Mouse (Mus musculus): ENCODE measurements at regions not wholly inside any gene's neighbourhood (a gene's known extent, or its start where the extent isn't known, plus 50 kb on each side); places are given as distances from the start of the nearest gene placed in this dataset.

DNA sequence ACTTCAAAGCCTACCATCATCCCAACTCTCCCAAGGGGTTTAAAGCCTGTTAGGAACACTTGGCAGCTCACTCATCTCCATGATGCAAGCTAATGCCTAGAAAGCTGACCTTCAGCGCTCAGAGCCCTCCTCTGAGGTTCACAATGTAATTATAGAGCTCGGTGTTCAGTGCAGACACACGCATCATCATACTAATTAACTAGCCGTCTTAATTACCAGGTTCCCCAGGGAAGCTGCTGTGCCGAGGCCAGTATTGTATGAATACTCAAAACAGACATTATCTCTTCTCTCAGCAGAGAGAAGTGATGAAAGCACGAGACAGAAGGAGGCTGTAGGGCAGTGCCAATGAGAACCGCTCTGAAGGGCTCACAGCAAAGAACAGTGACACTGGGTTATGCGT, 295.5 kb upstream of the Mctp2 start:
- no peaks in the 10 kb centered on the region for H3K4me1 ChIP-seq (ENCODE audit: control insufficient read depth, insufficient read depth, low read length)
- H3K27ac ChIP-seq (ENCODE audit: insufficient read depth, low read depth, low read length): no peak overlapping the region
- TF ChIP-seq CTCF (IDR thresholded peaks at IDR 0.05; ENCODE audit: low read depth, low read length) (no peak), POLR2A (IDR thresholded peaks at IDR 0.05; ENCODE audit: borderline replicate concordance, low read depth, low read length) (no peak)
- no peak overlapping the region for H3K4me3 ChIP-seq (ENCODE audit: insufficient read depth, low read length)

DNA sequence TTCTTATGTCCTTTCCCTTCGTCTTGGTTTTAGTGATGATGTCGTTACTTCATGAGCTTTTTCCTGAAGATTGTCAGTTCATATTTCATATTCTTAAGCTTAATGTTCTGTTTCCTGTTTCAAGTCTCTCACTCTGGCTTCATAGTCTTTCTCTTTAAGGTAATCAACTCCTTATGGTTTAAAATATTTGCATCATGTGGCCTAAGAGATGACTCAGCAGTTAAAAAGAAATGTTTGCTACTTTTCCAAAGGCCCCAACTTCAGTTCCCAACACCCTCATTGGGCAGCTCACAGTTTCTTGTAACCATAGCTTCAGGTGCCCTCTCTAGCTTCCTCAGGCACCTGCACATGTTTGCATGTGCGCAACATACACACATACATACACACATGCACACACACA, 303.4 kb upstream of the Mctp2 start:
- no peak for TF ChIP-seq CTCF (IDR thresholded peaks at IDR 0.05; ENCODE audit: low read depth, low read length)
- no peak for TF ChIP-seq POLR2A (IDR thresholded peaks at IDR 0.05; ENCODE audit: borderline replicate concordance, low read depth, low read length)
- Histone ChIP-seq H3K4me1 (ENCODE audit: control insufficient read depth, insufficient read depth, low read length) (no peaks in the 10 kb centered on the region), H3K27ac (ENCODE audit: insufficient read depth, low read depth, low read length) (no peak overlapping the region), H3K4me3 (ENCODE audit: insufficient read depth, low read length) (no peak overlapping the region)

DNA sequence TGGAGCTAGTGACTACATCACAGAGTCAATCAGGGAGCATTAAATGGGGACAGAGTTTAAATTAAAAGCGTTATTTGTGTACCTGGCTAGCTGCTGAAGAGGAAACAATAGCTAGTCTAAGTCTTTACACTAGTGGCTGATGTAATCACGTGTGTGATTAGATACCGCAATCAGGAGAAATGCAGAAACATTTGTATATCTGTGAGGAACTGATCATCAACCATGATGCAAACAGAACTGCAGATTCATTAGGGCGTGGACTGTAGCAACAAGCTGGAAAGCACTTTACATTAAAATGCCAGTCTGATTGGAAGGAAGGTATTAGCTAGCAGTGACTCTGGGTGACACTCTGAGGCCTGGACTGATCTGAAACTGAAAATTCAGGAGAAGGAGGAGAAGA, 308.8 kb upstream of the Mctp2 start:
- Histone ChIP-seq H3K27ac (ENCODE audit: insufficient read depth, low read depth, low read length) (no peak overlapping the region), H3K4me3 (ENCODE audit: insufficient read depth, low read length) (no peak overlapping the region), H3K4me1 (ENCODE audit: control insufficient read depth, insufficient read depth, low read length) (no peaks in the 10 kb centered on the region)
- TF ChIP-seq POLR2A (IDR thresholded peaks at IDR 0.05; ENCODE audit: borderline replicate concordance, low read depth, low read length) (no peak), CTCF (IDR thresholded peaks at IDR 0.05; ENCODE audit: low read depth, low read length) (no peak)

DNA sequence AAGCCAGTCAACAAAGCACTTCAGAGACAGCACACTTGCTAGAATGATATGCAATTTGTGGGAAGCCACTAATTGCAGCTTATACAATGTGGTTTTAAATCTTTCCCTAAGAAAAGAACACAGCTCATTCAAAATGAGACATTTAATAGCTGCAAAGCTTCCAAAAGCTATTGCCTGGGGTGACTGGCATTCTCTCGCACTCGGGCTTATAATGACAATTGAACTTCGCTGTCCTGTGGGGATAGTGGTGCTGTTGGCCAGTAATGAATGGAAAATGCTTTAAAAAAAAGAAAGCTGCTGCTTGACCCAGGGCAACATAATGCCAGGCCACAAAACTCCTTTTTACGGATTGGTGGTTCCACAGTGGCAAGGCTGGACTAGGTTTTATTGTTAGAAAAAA, 321.0 kb upstream of the Mctp2 start:
- no peak overlapping the region for H3K4me3 ChIP-seq (ENCODE audit: insufficient read depth, low read length)
- TF ChIP-seq POLR2A (IDR thresholded peaks at IDR 0.05; ENCODE audit: borderline replicate concordance, low read depth, low read length) (no peak), CTCF (IDR thresholded peaks at IDR 0.05; ENCODE audit: low read depth, low read length) (no peak)
- no peak overlapping the region for H3K27ac ChIP-seq (ENCODE audit: insufficient read depth, low read depth, low read length)
- no peaks in the 10 kb centered on the region for H3K4me1 ChIP-seq (ENCODE audit: control insufficient read depth, insufficient read depth, low read length)

DNA sequence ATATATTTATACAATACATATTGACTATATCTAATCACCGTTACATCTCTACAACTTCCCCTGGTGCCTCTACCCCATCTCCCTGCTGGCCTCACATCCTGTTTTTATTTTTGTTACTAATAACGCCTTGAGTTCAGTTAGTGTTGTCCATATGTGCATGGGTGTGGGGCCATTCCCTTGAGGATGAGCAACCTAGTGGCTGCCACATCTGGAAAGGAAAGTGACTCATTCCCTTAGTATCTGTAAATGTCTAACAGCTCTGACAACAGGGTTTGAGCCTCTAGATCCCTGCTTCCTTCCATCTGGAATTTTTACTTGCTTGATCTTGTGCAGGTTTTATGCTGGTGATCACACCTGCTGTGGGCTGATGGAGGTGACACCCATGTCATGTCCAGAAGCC, 333.2 kb upstream of the Mctp2 start:
- TF ChIP-seq CTCF (IDR thresholded peaks at IDR 0.05; ENCODE audit: low read depth, low read length): no peak
- TF ChIP-seq POLR2A (IDR thresholded peaks at IDR 0.05; ENCODE audit: borderline replicate concordance, low read depth, low read length): no peak
- H3K4me1 ChIP-seq (ENCODE audit: control insufficient read depth, insufficient read depth, low read length): no peaks in the 10 kb centered on the region
- H3K4me3 ChIP-seq (ENCODE audit: insufficient read depth, low read length): no peak overlapping the region
- no peak overlapping the region for H3K27ac ChIP-seq (ENCODE audit: insufficient read depth, low read depth, low read length)

DNA sequence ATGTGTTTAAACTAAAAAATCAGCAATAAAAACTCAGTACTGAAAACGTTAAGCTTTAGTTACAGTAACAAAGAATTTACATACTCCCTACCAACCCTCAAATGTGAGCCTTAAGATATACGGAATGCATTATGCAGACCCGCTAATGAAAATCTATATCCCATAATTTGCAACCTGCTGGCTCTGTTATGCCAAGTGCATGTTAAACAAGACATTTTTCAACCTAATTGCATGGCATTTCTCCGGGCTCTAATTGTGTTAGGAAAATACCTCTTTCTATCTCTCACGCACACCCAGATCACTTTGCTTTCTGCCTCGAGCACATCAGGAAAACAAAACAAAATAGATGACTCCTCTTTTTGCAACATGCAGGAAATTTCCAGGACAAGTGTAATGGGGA, 368.6 kb upstream of the Mctp2 start:
- Histone ChIP-seq H3K27ac (ENCODE audit: insufficient read depth, low read depth, low read length) (no peak overlapping the region), H3K4me1 (ENCODE audit: control insufficient read depth, insufficient read depth, low read length) (no peaks in the 10 kb centered on the region), H3K4me3 (ENCODE audit: insufficient read depth, low read length) (no peak overlapping the region)
- no peak for TF ChIP-seq CTCF (IDR thresholded peaks at IDR 0.05; ENCODE audit: low read depth, low read length)
- TF ChIP-seq POLR2A (IDR thresholded peaks at IDR 0.05; ENCODE audit: borderline replicate concordance, low read depth, low read length): no peak

DNA sequence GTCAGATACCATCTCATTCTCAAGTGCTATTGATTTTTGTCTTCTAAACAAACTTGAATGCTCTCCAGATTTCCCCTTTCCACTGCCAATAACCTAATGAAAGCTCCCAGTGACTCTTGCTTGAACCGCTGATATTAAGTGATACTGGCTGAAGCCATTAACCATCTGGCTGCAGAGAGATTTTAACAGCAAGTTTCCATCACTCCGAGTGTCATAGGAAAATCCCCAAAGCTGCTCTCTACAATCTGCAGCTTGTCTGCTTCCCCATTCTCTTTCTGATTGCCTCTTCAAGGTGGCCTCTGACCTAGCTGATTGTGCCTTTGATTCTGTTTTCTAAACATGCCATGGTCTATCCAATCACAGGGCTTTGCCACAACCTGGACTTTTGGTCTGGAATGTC, 379.4 kb upstream of the Mctp2 start:
- H3K4me1 ChIP-seq (ENCODE audit: control insufficient read depth, insufficient read depth, low read length): no peaks in the 10 kb centered on the region
- no peak overlapping the region for H3K27ac ChIP-seq (ENCODE audit: insufficient read depth, low read depth, low read length)
- H3K4me3 ChIP-seq (ENCODE audit: insufficient read depth, low read length): no peak overlapping the region
- no peak for TF ChIP-seq CTCF (IDR thresholded peaks at IDR 0.05; ENCODE audit: low read depth, low read length)

DNA sequence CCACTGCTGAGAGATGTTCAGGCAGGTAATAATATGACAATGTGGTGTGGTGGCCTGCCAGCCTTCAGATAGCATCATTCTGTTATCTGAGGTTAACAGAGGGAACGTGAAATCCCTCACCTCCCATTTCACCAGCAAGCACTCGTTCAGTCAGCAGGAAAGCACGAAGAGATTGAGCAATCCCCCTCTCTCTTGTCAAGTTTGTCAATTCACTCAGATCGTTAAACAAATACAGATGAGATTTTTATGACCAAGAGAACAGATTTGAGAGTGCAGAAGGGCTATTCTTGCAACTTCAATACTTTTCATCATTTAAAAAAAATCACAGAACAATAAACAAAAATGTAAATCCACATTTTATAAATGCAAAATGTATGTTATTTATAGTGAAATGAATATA, 380.9 kb upstream of the Mctp2 start:
- Histone ChIP-seq H3K27ac (ENCODE audit: insufficient read depth, low read depth, low read length) (no peak overlapping the region), H3K4me3 (ENCODE audit: insufficient read depth, low read length) (no peak overlapping the region), H3K4me1 (ENCODE audit: control insufficient read depth, insufficient read depth, low read length) (no peaks in the 10 kb centered on the region)
- TF ChIP-seq CTCF (IDR thresholded peaks at IDR 0.05; ENCODE audit: low read depth, low read length): no peak
- TF ChIP-seq POLR2A (IDR thresholded peaks at IDR 0.05; ENCODE audit: borderline replicate concordance, low read depth, low read length): no peak

DNA sequence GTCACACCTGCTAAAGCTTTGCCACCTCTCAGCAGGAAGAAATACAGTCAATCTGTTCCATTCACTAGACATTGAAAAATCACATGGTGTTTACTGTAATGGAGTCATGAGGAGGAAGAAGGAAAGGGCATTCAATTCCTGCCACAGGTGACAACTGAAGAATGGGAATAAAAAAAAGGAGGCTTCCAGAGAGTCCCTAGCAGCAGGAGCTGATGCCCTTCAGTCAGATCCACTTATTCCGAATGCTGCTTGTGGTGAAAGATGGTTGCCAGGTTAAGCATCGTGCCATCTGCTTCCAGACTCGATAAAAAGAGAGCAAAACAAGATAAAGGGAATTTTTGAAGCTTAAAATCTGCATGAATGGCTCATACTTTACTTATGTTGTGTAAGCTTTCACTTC, 385.0 kb upstream of the Mctp2 start:
- H3K4me3 ChIP-seq (ENCODE audit: insufficient read depth, low read length): no peak overlapping the region
- TF ChIP-seq CTCF (IDR thresholded peaks at IDR 0.05; ENCODE audit: low read depth, low read length) (no peak), POLR2A (IDR thresholded peaks at IDR 0.05; ENCODE audit: borderline replicate concordance, low read depth, low read length) (no peak)
- no peak overlapping the region for H3K27ac ChIP-seq (ENCODE audit: insufficient read depth, low read depth, low read length)
- H3K4me1 ChIP-seq (ENCODE audit: control insufficient read depth, insufficient read depth, low read length): no peaks in the 10 kb centered on the region

DNA sequence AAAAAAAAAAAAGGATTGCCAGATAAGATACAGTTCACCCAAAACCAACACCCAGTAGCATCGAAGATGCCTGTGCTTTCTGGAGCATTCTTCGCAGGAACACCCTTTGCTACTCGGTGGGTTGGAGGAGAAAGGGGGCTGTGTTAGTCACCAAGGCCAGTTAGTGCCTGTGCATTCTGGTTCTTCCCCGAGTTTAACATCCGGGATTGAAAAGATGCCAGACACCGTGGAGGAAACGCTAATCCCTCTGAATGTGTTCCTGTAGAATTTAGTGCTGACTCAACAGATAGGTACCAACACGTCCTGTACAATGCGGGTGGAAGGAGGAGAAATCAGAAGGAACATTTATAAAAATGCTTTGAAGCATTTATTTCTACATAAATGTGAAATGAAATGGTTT, 385.5 kb upstream of the Mctp2 start:
- TF ChIP-seq CTCF (IDR thresholded peaks at IDR 0.05; ENCODE audit: low read depth, low read length): no peak
- TF ChIP-seq POLR2A (IDR thresholded peaks at IDR 0.05; ENCODE audit: borderline replicate concordance, low read depth, low read length): no peak
- H3K4me3 ChIP-seq (ENCODE audit: insufficient read depth, low read length): no peak overlapping the region
- H3K27ac ChIP-seq (ENCODE audit: insufficient read depth, low read depth, low read length): no peak overlapping the region
- H3K4me1 ChIP-seq (ENCODE audit: control insufficient read depth, insufficient read depth, low read length): no peaks in the 10 kb centered on the region

DNA sequence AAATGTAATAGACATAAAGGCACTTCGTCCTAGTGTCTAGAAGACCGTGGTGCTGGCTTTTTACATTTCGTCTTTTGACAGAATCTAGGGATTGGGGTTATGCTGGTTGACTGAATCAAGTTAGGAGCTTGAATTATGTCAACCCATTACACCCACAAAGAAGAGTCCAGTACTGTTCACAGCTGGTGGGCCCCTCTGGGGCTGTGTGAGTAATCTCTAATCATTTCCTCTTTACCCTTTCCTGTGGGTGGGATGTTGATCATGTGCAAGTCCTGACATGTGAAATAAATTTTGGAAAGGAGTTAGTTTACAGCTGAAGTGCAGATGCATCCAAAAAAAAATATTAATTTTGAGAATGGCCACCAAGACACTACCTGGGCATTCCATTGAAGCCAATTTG, 390.3 kb upstream of the Mctp2 start:
- Histone ChIP-seq H3K4me3 (ENCODE audit: insufficient read depth, low read length) (no peak overlapping the region), H3K27ac (ENCODE audit: insufficient read depth, low read depth, low read length) (no peak overlapping the region), H3K4me1 (ENCODE audit: control insufficient read depth, insufficient read depth, low read length) (no peaks in the 10 kb centered on the region)
- TF ChIP-seq CTCF (IDR thresholded peaks at IDR 0.05; ENCODE audit: low read depth, low read length) (no peak), POLR2A (IDR thresholded peaks at IDR 0.05; ENCODE audit: borderline replicate concordance, low read depth, low read length) (no peak)
